ENCODE assay signal across 9 mouse cellular contexts in the genomic region with DNA sequence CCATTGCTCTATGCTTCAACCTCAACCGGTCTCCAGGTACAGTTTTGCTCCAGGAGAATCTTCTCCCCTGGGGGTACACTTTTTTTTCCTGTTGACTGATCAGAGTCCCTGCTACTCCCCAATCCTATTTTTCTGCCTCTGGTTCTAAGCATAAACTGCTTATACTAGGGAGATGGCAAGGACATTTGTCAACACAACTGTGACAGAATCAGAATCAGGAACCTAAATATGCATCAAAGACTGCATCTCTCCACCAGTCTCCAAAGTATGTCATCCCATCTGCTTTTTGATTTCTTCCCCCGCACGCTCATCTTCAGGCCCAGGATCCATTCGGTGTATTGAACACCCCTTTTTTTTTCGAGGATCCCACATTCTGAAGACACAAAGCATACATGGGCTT. TPM values are rescaled to one million over a fixed set of nuclear protein-coding genes. Genes with fewer than 3 reads are reported as not detected.
A peak's percentile ranks its signal among the peaks of the same experiment; 100 is the strongest.
DNase-seq lines count a peak whose midpoint lies in the region; ATAC-seq lines count a peak whose summit lies in the region.
"Had no signal": no experiment of that assay in that cellular context is flagged by ENCODE, and none has a peak within 500 bp of the region (broad histone marks: within the 10 kb centered on the region; RNA-seq: fewer than 3 reads in every experiment).

No protein-coding gene starts in this region.

- peak overlapping the region; percentile 86 for H3K4me2 ChIP-seq in forebrain, embryonic 15.5 days (replicated peaks)

- no peak for ATAC-seq in megakaryocyte, adult 5-6 weeks (ENCODE audit: poor library complexity, severe bottlenecking)
- no peak for ATAC-seq in forebrain, embryonic 15.5 days (replicated peaks)

- WGBS in forebrain, embryonic 15.5 days = 49% methylated on average over 5 of the region's 5 CpGs

- peak overlapping the region; percentile 91 for H3K4me3 ChIP-seq in megakaryocyte, embryonic 14.5 days (replicated peaks)
- peak overlapping the region; percentile 56 for H3K4me3 ChIP-seq in forebrain, embryonic 15.5 days
- H3K4me3 ChIP-seq: erythroblast, embryonic 14.5 days had no signal

- DNase-seq in layer of hippocampus, adult 9-11 months = peak; percentile 32
- peak; percentile 60 for DNase-seq in telencephalon, adult 2 months (ENCODE audit: low read depth, low spot score)
- no peak for DNase-seq in urinary bladder, postnatal 25 days (ENCODE audit: low spot score)
- no peak for DNase-seq in lung, postnatal 14 days

- H3K4me1 ChIP-seq in megakaryocyte, embryonic 14.5 days = peaks cover 37% of the 10 kb centered on the region
- H3K4me1 ChIP-seq in forebrain, embryonic 15.5 days = peaks cover 30% of the 10 kb centered on the region

- no peaks in the 10 kb centered on the region for H3K9me3 ChIP-seq in megakaryocyte, embryonic 14.5 days
- H3K9me3 ChIP-seq in forebrain, embryonic 15.5 days = no peaks in the 10 kb centered on the region
- H3K9me3 ChIP-seq: stomach, embryonic 15.5 days had no signal

- H3K27ac ChIP-seq in forebrain, embryonic 15.5 days (replicated peaks) = peak overlapping the region; percentile 70; the same call in 1 of the 2 replicates
- H3K27ac ChIP-seq: stomach, embryonic 15.5 days had no signal

- no peaks in the 10 kb centered on the region for H3K36me3 ChIP-seq in megakaryocyte, embryonic 14.5 days (replicated peaks; ENCODE audit: low read length)
- H3K36me3 ChIP-seq in forebrain, embryonic 15.5 days = no peaks in the 10 kb centered on the region
- H3K36me3 ChIP-seq: stomach, embryonic 15.5 days had no signal

- peaks cover 62% of the 10 kb centered on the region for H3K27me3 ChIP-seq in megakaryocyte, embryonic 14.5 days (replicated peaks)
- H3K27me3 ChIP-seq in forebrain, embryonic 15.5 days = peaks cover 23% of the 10 kb centered on the region; the same call in 1 of the 2 replicates

- H3K9ac ChIP-seq in forebrain, embryonic 15.5 days (replicated peaks) = no peak overlapping the region
- H3K9ac ChIP-seq: stomach, embryonic 15.5 days had no signal

RNA-seq across cellular contexts. Expression of gene AI593442, which starts 0.5 kb away (rescaled TPM):
- 0.38 and 0.87 TPM in 2 replicates for polyA plus RNA-seq in megakaryocyte, embryonic 14.5 days (2012; ENCODE audit: insufficient read depth, low replicate concordance)
- total RNA-seq in megakaryocyte, adult 5-6 weeks (2015) = not detected in 2 replicates
- not detected in 2 replicates for total RNA-seq in megakaryocyte, adult 5-6 weeks (2017)
- polyA plus RNA-seq in forebrain, embryonic 15.5 days (2015; fragmentation: Nextera tagmentation; extraction: Ambion mirVana) = 25.3 and 26.1 TPM in 2 replicates

Comparison
In these comparisons a context has a peak if more than half of its experiments do, and no peak if none do; other contexts are left out.
1. DNase-seq: peak in layer of hippocampus, adult 9-11 months (single experiment) and telencephalon, adult 2 months (single experiment); none in urinary bladder, postnatal 25 days (single experiment) and lung, postnatal 14 days (single experiment).
2. RNA of gene AI593442, which starts 0.5 kb away (polyA plus RNA-seq): 25.3 to 26.1 TPM in forebrain, embryonic 15.5 days; 0.38 to 0.87 TPM in megakaryocyte, embryonic 14.5 days; every median in the first group is over 10 times any median in the second.